Mouse (Mus musculus): ENCODE results near the gene Rpl28. TPM values are rescaled to one million over a fixed set of nuclear protein-coding genes. Genes with fewer than 3 reads are reported as not detected.

Gene Rpl28
- 316 and 418 TPM in 2 replicates for polyA plus RNA-seq (2012; rRNA removed)

GRCm38 (mm10) chr7:4792278-4793212 lies at the start of gene Rpl28:
Rpl28 (plus strand) TSS chr7:4792874.
- WGBS: under 1% methylated on average over 54 of the region's 54 CpGs
- Histone ChIP-seq H3K4me3 (ENCODE audit: extremely low read depth, insufficient read depth, insufficient read length) (peak within 1 kb of the TSS; percentile 76), H3K4me1 (ENCODE audit: control insufficient read depth, insufficient read depth, insufficient read length) (peaks cover 6% of the 10 kb centered on the region), H3K27me3 (ENCODE audit: control insufficient read depth, insufficient read depth, low read length) (no peaks in the 10 kb centered on the region), H3K36me3 (ENCODE audit: control insufficient read depth, insufficient read depth, low read length) (peaks cover 19% of the 10 kb centered on the region), H3K27ac (ENCODE audit: insufficient read depth, low read length) (peak within 1 kb of the TSS; percentile 87)
- DNase-seq (ENCODE audit: low read depth in 1 of 2, low spot score in 2 of 2): peak; percentile 93 to 96
- peak; percentile 81 for TF ChIP-seq POLR2A (IDR thresholded peaks at IDR 0.05; ENCODE audit: low read depth, low read length)
- TF ChIP-seq CTCF (IDR thresholded peaks at IDR 0.05; ENCODE audit: extremely low read depth, insufficient read depth, insufficient read length, insufficient replicate concordance): no peak

- no peaks in the 10 kb centered on the region for H3K27me3 ChIP-seq (ENCODE audit: control insufficient read depth, insufficient read depth, low read length)
- peaks cover 7% of the 10 kb centered on the region for H3K36me3 ChIP-seq (ENCODE audit: control insufficient read depth, insufficient read depth, low read length)
- H3K27ac ChIP-seq (ENCODE audit: insufficient read depth, low read length): no peak overlapping the region
- TF ChIP-seq POLR2A (IDR thresholded peaks at IDR 0.05; ENCODE audit: low read depth, low read length): no peak
- TF ChIP-seq CTCF (IDR thresholded peaks at IDR 0.05; ENCODE audit: extremely low read depth, insufficient read depth, insufficient read length, insufficient replicate concordance): no peak
- peaks cover 7% of the 10 kb centered on the region; the same call in 1 of the 2 replicates for H3K4me1 ChIP-seq (ENCODE audit: control insufficient read depth, insufficient read depth, insufficient read length)
- WGBS: 75% methylated on average over 2 of the region's 2 CpGs
- H3K4me3 ChIP-seq (ENCODE audit: extremely low read depth, insufficient read depth, insufficient read length): no peak overlapping the region
- DNase-seq (ENCODE audit: low read depth in 1 of 2, low spot score in 2 of 2): no peak
Observed at GRCm38 (mm10) chr7:4743354-4743753, 49.3 kb upstream of the Rpl28 start.

- no peaks in the 10 kb centered on the region for H3K27me3 ChIP-seq (ENCODE audit: control insufficient read depth, insufficient read depth, low read length)
- peaks cover 2% of the 10 kb centered on the region; the same call in 1 of the 2 replicates for H3K4me1 ChIP-seq (ENCODE audit: control insufficient read depth, insufficient read depth, insufficient read length)
- peaks cover 7% of the 10 kb centered on the region for H3K36me3 ChIP-seq (ENCODE audit: control insufficient read depth, insufficient read depth, low read length)
- DNase-seq (ENCODE audit: low read depth in 1 of 2, low spot score in 2 of 2): no peak
- 89% methylated on average over 6 of the region's 6 CpGs for WGBS
- H3K4me3 ChIP-seq (ENCODE audit: extremely low read depth, insufficient read depth, insufficient read length): no peak overlapping the region
- H3K27ac ChIP-seq (ENCODE audit: insufficient read depth, low read length): no peak overlapping the region
- TF ChIP-seq CTCF (IDR thresholded peaks at IDR 0.05; ENCODE audit: extremely low read depth, insufficient read depth, insufficient read length, insufficient replicate concordance): no peak
- no peak for TF ChIP-seq POLR2A (IDR thresholded peaks at IDR 0.05; ENCODE audit: low read depth, low read length)
Observed at GRCm38 (mm10) chr7:4744886-4745285, 47.8 kb upstream of the Rpl28 start.

GRCm38 (mm10) chr7:4746326-4746980 lies 46.2 kb upstream of the Rpl28 start:
- Histone ChIP-seq H3K36me3 (ENCODE audit: control insufficient read depth, insufficient read depth, low read length) (peaks cover 7% of the 10 kb centered on the region), H3K27ac (ENCODE audit: insufficient read depth, low read length) (no peak overlapping the region), H3K4me3 (ENCODE audit: extremely low read depth, insufficient read depth, insufficient read length) (no peak overlapping the region), H3K4me1 (ENCODE audit: control insufficient read depth, insufficient read depth, insufficient read length) (no peaks in the 10 kb centered on the region), H3K27me3 (ENCODE audit: control insufficient read depth, insufficient read depth, low read length) (no peaks in the 10 kb centered on the region)
- no peak for DNase-seq (ENCODE audit: low read depth in 1 of 2, low spot score in 2 of 2)
- 94% methylated on average over 22 of the region's 22 CpGs for WGBS
- TF ChIP-seq CTCF (IDR thresholded peaks at IDR 0.05; ENCODE audit: extremely low read depth, insufficient read depth, insufficient read length, insufficient replicate concordance): no peak
- TF ChIP-seq POLR2A (IDR thresholded peaks at IDR 0.05; ENCODE audit: low read depth, low read length): no peak

GRCm38 (mm10) chr7:4747156-4747899 lies 45.3 kb upstream of the Rpl28 start:
- H3K27me3 ChIP-seq (ENCODE audit: control insufficient read depth, insufficient read depth, low read length): peaks cover 1% of the 10 kb centered on the region; the same call in 1 of the 2 replicates
- peaks cover 7% of the 10 kb centered on the region for H3K36me3 ChIP-seq (ENCODE audit: control insufficient read depth, insufficient read depth, low read length)
- TF ChIP-seq POLR2A (IDR thresholded peaks at IDR 0.05; ENCODE audit: low read depth, low read length): no peak
- TF ChIP-seq CTCF (IDR thresholded peaks at IDR 0.05; ENCODE audit: extremely low read depth, insufficient read depth, insufficient read length, insufficient replicate concordance): no peak
- WGBS: 82% methylated on average over 9 of the region's 9 CpGs
- H3K4me3 ChIP-seq (ENCODE audit: extremely low read depth, insufficient read depth, insufficient read length): no peak overlapping the region
- H3K4me1 ChIP-seq (ENCODE audit: control insufficient read depth, insufficient read depth, insufficient read length): peaks cover 4% of the 10 kb centered on the region; the same call in 1 of the 2 replicates
- 0 out of 2 replicates have a peak overlapping the region, but pooled peaks have one; percentile 11 for H3K27ac ChIP-seq (ENCODE audit: insufficient read depth, low read length)
- DNase-seq (ENCODE audit: low read depth in 1 of 2, low spot score in 2 of 2): no peak

GRCm38 (mm10) chr7:4748321-4748720 lies 44.4 kb upstream of the Rpl28 start:
- DNase-seq (ENCODE audit: low read depth in 1 of 2, low spot score in 2 of 2): no peak
- TF ChIP-seq CTCF (IDR thresholded peaks at IDR 0.05; ENCODE audit: extremely low read depth, insufficient read depth, insufficient read length, insufficient replicate concordance): no peak
- TF ChIP-seq POLR2A (IDR thresholded peaks at IDR 0.05; ENCODE audit: low read depth, low read length): no peak
- H3K27me3 ChIP-seq (ENCODE audit: control insufficient read depth, insufficient read depth, low read length): peaks cover 1% of the 10 kb centered on the region; the same call in 1 of the 2 replicates
- H3K4me3 ChIP-seq (ENCODE audit: extremely low read depth, insufficient read depth, insufficient read length): no peak overlapping the region
- peaks cover 4% of the 10 kb centered on the region; the same call in 1 of the 2 replicates for H3K4me1 ChIP-seq (ENCODE audit: control insufficient read depth, insufficient read depth, insufficient read length)
- H3K36me3 ChIP-seq (ENCODE audit: control insufficient read depth, insufficient read depth, low read length): peaks cover 7% of the 10 kb centered on the region
- 76% methylated on average over 4 of the region's 4 CpGs for WGBS
- 0 out of 2 replicates have a peak overlapping the region, but pooled peaks have one; percentile 5 for H3K27ac ChIP-seq (ENCODE audit: insufficient read depth, low read length)

All from spleen, adult 2 months (tissue).